Mouse (Mus musculus) lung, postnatal 0 days (tissue): ENCODE data around the gene Rassf3. TPM values are rescaled to one million over a fixed set of nuclear protein-coding genes. Genes with fewer than 3 reads are reported as not detected.

Experiments used
- ATAC-seq: fragments of 200-750 bp; cut with Nextera tagmentation; 2 replicates; pipeline ENCODE4 v1.8.0; 2017; ENCODE audit warnings: moderate library complexity
- DNase-seq: peaks from one replicate; pipeline ENCODE4 v3.0.0-alpha.2; 2016; ENCODE audit warnings: low spot score
- H3K27ac ChIP-seq: fragments of 300-500 bp; sonication (generic); 2 replicates; pipeline ENCODE4 v1.5.1; 2014; ENCODE audit warnings: antibody characterized with exemption, mild to moderate bottlenecking, low read length, mixed read lengths
- H3K27me3 ChIP-seq: fragments of 300-500 bp; sonication (generic); replicated peaks from 2 replicates; pipeline ENCODE4 v1.6.1; 2014; ENCODE audit warnings: low read length, mixed read lengths; ENCODE audit not compliant: insufficient read depth
- H3K36me3 ChIP-seq: fragments of 300-500 bp; sonication (generic); 2 replicates; pipeline ENCODE4 v1.6.1; 2014; ENCODE audit warnings: low read length, mixed read lengths; ENCODE audit not compliant: insufficient read depth
- H3K4me1 ChIP-seq: fragments of 300-500 bp; sonication (generic); 2 replicates; pipeline ENCODE4 v1.6.1; 2014; ENCODE audit warnings: antibody characterized with exemption, low read depth, low read length, mixed read lengths; ENCODE audit not compliant: insufficient read depth
- H3K4me2 ChIP-seq: fragments of 300-500 bp; sonication (generic); replicated peaks from 2 replicates; pipeline ENCODE4 v1.6.1; 2014; ENCODE audit warnings: low read depth, mild to moderate bottlenecking, low read length, moderate library complexity, mixed read lengths
- H3K4me3 ChIP-seq: fragments of 300-500 bp; sonication (generic); 2 replicates; pipeline ENCODE4 v1.5.1; 2014; ENCODE audit warnings: low read depth, low read length
- H3K9ac ChIP-seq: fragments of 300-500 bp; sonication (generic); replicated peaks from 2 replicates; pipeline ENCODE4 v1.6.1; 2014; ENCODE audit warnings: low read depth, mild to moderate bottlenecking
- H3K9me3 ChIP-seq: fragments of 300-500 bp; sonication (generic); 2 replicates; pipeline ENCODE4 v1.6.1; 2016; ENCODE audit warnings: low read length, mixed read lengths
- CTCF ChIP-seq: IDR thresholded peaks from 2 replicates; pipeline ENCODE4 v1.5.1; 2016; ENCODE audit warnings: antibody characterized with exemption, mild to moderate bottlenecking
- EP300 ChIP-seq: IDR thresholded peaks from 2 replicates; pipeline ENCODE4 v1.6.1; 2016; ENCODE audit warnings: antibody characterized with exemption, mild to moderate bottlenecking, control low read depth
- whole genome bisulfite sequencing: fragments of 180-500 bp; shearing (Covaris S2); extraction: QIAGEN DNeasy Blood & Tissue Kit; methylation state at CpG from one replicate; pipeline ENCODE4 v1.1.7; 2014; 5-methylcytosine and 5-hydroxymethylcytosine counted together
- polyA plus RNA-seq: library from polyadenylated mRNA; unstranded; fragments of >200 nt; fragmentation: Nextera tagmentation; extraction: Ambion mirVana; gene quantifications from 2 replicates; pipeline ENCODE4 v1.2.1, GENCODE M21; 2015

Gene Rassf3
- polyA plus RNA-seq, 1 experiment from 2014 or later = 22.9 TPM

GRCm38 (mm10) chr10:121475101-121475671, 961 bp downstream of the Rassf3 start:
- Histone ChIP-seq H3K9me3 (no peaks in the 10 kb centered on the region), H3K4me2 (peak overlapping the region; percentile 76), H3K36me3 (no peaks in the 10 kb centered on the region), H3K4me1 (peaks cover 20% of the 10 kb centered on the region), H3K9ac (peak overlapping the region; percentile 89), H3K27me3 (no peaks in the 10 kb centered on the region), H3K4me3 (peak overlapping the region; percentile 90), H3K27ac (peak overlapping the region; percentile 90)
- ATAC-seq (no peak), DNase-seq (no peak)
- TF ChIP-seq CTCF (no peak), EP300 (no peak)
- under 1% methylated on average over 31 of the region's 31 CpGs for WGBS

DNA sequence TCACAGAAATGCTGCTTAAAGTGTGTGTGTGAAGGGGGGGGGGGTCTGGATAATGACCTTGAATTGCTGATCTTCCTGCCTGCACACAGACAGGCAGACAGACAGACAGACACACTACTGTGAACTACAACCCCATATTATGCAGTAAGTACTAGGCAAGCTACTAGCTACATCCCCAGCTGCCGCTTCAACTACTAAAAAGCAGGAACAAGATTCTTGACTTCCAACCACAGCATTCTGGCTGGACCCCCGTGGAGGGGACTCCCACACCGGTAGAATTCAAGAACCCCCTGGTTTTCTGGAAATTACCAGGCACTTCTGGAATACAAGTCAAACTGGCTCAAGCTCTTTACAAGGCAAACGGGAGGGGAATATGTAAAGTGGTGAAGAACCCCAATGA, 1.9 kb downstream of the Rassf3 start:
- Histone ChIP-seq H3K4me1 (peaks cover 21% of the 10 kb centered on the region), H3K9ac (peak overlapping the region; percentile 89), H3K4me3 (peak overlapping the region; percentile 90), H3K27me3 (no peaks in the 10 kb centered on the region), H3K9me3 (no peaks in the 10 kb centered on the region), H3K27ac (peak overlapping the region; percentile 90), H3K4me2 (peak overlapping the region; percentile 76), H3K36me3 (no peaks in the 10 kb centered on the region)
- ATAC-seq (no peak), DNase-seq (no peak)
- TF ChIP-seq CTCF = no peak
- 18% methylated on average over 4 of the region's 4 CpGs for WGBS

GRCm38 (mm10) chr10:121473723-121474215, 2.4 kb downstream of the Rassf3 start:
- WGBS = 14% methylated on average over 12 of the region's 12 CpGs
- ATAC-seq (0 out of 2 replicates have a peak, but pooled peaks have one; percentile 8), DNase-seq (peak; percentile 82)
- no peaks in the 10 kb centered on the region for H3K36me3 ChIP-seq
- H3K27ac ChIP-seq = peak overlapping the region; percentile 90
- peaks cover 25% of the 10 kb centered on the region for H3K4me1 ChIP-seq
- TF ChIP-seq EP300 (peak; percentile 44; the same call in 1 of the 2 replicates), CTCF (no peak)
- no peaks in the 10 kb centered on the region for H3K9me3 ChIP-seq
- H3K9ac ChIP-seq = peak overlapping the region; percentile 89
- H3K4me2 ChIP-seq = peak overlapping the region; percentile 76
- H3K27me3 ChIP-seq = no peaks in the 10 kb centered on the region
- H3K4me3 ChIP-seq = peak overlapping the region; percentile 90

DNA sequence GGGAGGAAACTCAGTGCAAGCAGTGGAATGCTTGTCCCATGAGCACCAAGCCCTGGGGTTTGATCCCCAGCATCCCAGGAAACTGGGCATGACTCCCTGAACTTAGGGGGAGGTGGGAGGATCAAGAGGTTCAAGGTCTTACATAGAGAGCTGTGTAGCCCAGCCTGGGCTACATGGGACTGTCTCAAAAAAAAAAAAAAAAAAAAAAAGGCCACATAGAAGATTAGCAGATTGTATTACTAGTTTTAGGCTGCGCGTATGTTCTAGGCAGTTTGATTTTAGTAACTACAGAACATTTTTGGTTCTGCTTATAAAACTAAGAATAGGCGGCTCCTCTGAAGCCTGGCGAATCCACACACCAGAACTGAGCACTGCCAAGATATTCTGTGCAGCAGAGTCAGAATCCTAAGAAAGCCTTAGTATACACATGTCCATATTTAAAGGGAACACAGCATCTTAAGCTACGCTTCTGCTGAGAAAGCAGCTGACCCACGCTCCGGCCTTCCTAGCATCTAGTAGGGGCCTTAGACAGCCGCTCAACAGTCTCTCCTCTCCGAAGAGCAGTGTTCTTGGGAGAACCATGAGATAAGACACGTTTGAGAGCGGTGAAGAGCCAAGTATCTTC, 3.4 kb downstream of the Rassf3 start:
- ATAC-seq (no peak), DNase-seq (no peak)
- Histone ChIP-seq H3K9me3 (no peaks in the 10 kb centered on the region), H3K4me2 (peak overlapping the region; percentile 31; the same call in 1 of the 2 replicates), H3K27ac (no peak overlapping the region), H3K9ac (no peak overlapping the region), H3K4me1 (peaks cover 31% of the 10 kb centered on the region), H3K27me3 (no peaks in the 10 kb centered on the region), H3K36me3 (no peaks in the 10 kb centered on the region), H3K4me3 (0 out of 2 replicates have a peak overlapping the region, but pooled peaks have one; percentile 8)
- no peak for TF ChIP-seq EP300
- TF ChIP-seq CTCF = no peak
- WGBS = 63% methylated on average over 11 of the region's 11 CpGs

DNA sequence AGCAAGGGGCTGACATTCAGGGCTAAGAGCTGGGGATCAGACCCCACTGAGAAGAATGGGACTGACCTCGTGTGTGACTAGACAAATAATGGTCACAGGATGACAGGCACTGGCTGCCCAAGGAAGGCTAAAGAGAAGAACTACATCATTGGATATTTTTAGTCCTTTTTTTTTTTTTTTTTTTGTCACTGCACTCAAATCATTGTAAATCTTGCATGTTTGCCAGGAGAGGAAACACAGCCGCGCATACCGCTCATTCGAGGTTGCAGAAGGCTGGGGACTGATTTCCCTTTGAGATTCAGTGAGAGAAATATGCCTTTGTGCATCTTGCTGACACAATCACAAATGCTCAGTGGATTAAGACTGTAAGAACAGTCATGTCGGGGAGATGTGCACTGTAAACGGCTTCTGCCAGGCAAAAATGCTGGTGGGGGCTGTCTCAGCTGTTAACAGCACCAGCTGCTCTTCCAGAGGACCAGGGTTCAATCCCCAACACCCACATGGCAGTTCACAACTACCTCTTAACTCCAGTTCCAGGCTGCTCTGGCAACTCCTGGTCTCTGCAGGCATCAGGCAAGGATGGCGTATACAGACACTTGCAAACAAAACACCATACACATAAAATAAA, 4.5 kb downstream of the Rassf3 start:
- ATAC-seq = no peak

GRCm38 (mm10) chr10:121469625-121470024, 6.5 kb downstream of the Rassf3 start:
- no peak for TF ChIP-seq EP300
- Histone ChIP-seq H3K9me3 (no peaks in the 10 kb centered on the region), H3K36me3 (no peaks in the 10 kb centered on the region), H3K9ac (no peak overlapping the region), H3K27me3 (no peaks in the 10 kb centered on the region), H3K4me3 (no peak overlapping the region), H3K4me2 (no peak overlapping the region), H3K27ac (no peak overlapping the region), H3K4me1 (peaks cover 32% of the 10 kb centered on the region)
- WGBS = 58% methylated on average over 3 of the region's 3 CpGs
- DNase-seq (no peak), ATAC-seq (no peak)

More for the DNA sequence above, 4.5 kb downstream of the Rassf3 start:
- Histone ChIP-seq H3K4me2 (peak overlapping the region; percentile 27), H3K36me3 (no peaks in the 10 kb centered on the region), H3K27me3 (no peaks in the 10 kb centered on the region), H3K4me3 (no peak overlapping the region), H3K9ac (no peak overlapping the region), H3K9me3 (no peaks in the 10 kb centered on the region), H3K27ac (peak overlapping the region; percentile 54; the same call in 1 of the 2 replicates), H3K4me1 (peaks cover 27% of the 10 kb centered on the region)
- peak; percentile 75 for DNase-seq
- 21% methylated on average over 8 of the region's 8 CpGs for WGBS
- TF ChIP-seq EP300 (no peak), CTCF (no peak)
